Mouse (Mus musculus) olfactory bulb, adult 2 months (tissue): ENCODE results near the gene Slc25a21.

Experiments
- CTCF ChIP-seq: fragments of 200-500 bp; IDR thresholded peaks from 2 replicates; pipeline ENCODE4 v1.5.1; 2012; ENCODE audit warnings: low read depth, mild to moderate bottlenecking, low read length, moderate library complexity; ENCODE audit not compliant: insufficient read depth
- POLR2A ChIP-seq: fragments of 200-500 bp; IDR thresholded peaks from 2 replicates; pipeline ENCODE4 v1.6.1; 2012; ENCODE audit warnings: mild to moderate bottlenecking, low read depth, low read length, moderate library complexity; ENCODE audit not compliant: insufficient read depth

DNA sequence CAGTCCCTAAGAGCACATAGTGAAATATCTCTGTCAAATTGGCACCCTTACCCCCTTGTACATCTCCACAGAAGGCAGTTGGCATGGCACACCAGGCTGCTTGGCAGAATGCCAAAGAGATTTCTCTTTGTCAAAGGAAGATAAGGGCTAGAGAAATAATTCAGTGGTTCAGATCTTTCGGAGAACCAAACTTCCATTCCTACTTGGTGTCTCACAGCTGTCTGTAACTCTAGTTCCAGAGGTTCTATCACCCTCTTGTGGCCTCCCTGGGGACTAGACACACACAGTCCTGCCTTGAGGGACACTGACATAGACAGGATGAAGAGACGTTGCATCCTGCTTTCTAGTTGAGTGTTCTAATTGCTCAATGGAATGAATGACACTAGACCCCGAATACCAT, 2.7 kb downstream of the Slc25a21 start:
- TF ChIP-seq CTCF: no peak
- TF ChIP-seq POLR2A: no peak
